ENCODE assay signal across 17 mouse cellular contexts in the genomic region with DNA sequence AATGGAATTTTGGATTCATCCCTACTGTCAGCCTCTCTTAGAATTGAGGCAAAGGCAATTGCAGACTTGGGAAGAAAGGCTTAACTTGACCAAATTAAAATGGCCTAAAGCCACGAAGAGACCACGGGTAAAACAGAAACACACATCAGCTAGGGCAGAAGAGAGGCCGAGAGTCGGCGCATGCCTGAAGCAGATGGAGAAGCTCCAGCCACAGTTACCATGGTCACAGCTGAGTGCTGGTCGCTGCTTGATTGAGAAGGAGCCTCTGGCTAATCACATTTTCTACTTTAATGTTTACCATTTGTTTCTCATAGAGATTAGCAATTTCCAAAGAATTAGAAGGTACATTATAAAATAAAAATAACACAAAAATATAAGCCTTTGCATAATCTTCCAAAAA. TPM values are rescaled to one million over a fixed set of nuclear protein-coding genes. Genes with fewer than 3 reads are reported as not detected.
DNase-seq lines count a peak whose midpoint lies in the region; ATAC-seq and TF ChIP-seq lines count a peak whose summit lies in the region.
"Had no signal": no experiment of that assay in that cellular context is flagged by ENCODE, and none has a peak within 500 bp of the region (broad histone marks: within the 10 kb centered on the region; RNA-seq: fewer than 3 reads in every experiment).

No protein-coding gene starts in this region.

- H3K4me2 ChIP-seq in midbrain, postnatal 0 days (ENCODE audit: low read depth, low read length, poor library complexity, severe bottlenecking), result no peak overlapping the region
- no peak overlapping the region for H3K4me2 ChIP-seq in midbrain, embryonic 15.5 days
- H3K4me2 ChIP-seq: embryonic facial prominence, embryonic 12.5 days; forebrain, embryonic 12.5 days; heart, embryonic 11.5 days; hindbrain, embryonic 13.5 days; limb, embryonic 15.5 days; liver, embryonic 13.5 days; neural tube, embryonic 13.5 days had no signal

- DNase-seq in heart, adult 11 months, result peak; percentile 44
- DNase-seq in heart, adult 9 months (ENCODE audit: low spot score in 2 of 2), result no peak
- DNase-seq in midbrain, postnatal 0 days (ENCODE audit: low spot score), result peak; percentile 53
- peak; percentile 8 to 20 for DNase-seq in layer of hippocampus, adult 8-10 months (ENCODE audit: low spot score in 2 of 2)
- no peak for DNase-seq in cerebellum, adult 9-10 months
- DNase-seq in urinary bladder, postnatal 14 days (ENCODE audit: low spot score), result no peak

- no peak overlapping the region for H3K27ac ChIP-seq in midbrain, postnatal 0 days (ENCODE audit: low read depth, low read length)
- H3K27ac ChIP-seq in midbrain, embryonic 15.5 days, result no peak overlapping the region
- H3K27ac ChIP-seq: embryonic facial prominence, embryonic 12.5 days; forebrain, embryonic 12.5 days; hindbrain, embryonic 13.5 days; limb, embryonic 10.5 days; limb, embryonic 15.5 days; liver, embryonic 13.5 days; neural tube, embryonic 13.5 days had no signal

- TF ChIP-seq CTCF in midbrain, postnatal 0 days (IDR thresholded peaks at IDR 0.05), result no peak

- no peak for ATAC-seq in midbrain, postnatal 0 days (ENCODE audit: low FRiP score)
- ATAC-seq in midbrain, embryonic 15.5 days (replicated peaks), result no peak
- ATAC-seq: inflammation-experienced regulatory T-cells, adult 6 months had no signal

- H3K4me3 ChIP-seq in midbrain, postnatal 0 days (ENCODE audit: low read depth, low read length), result no peak overlapping the region
- H3K4me3 ChIP-seq in midbrain, embryonic 15.5 days, result no peak overlapping the region
- H3K4me3 ChIP-seq: embryonic facial prominence, embryonic 12.5 days; forebrain, embryonic 12.5 days; hindbrain, embryonic 13.5 days; limb, embryonic 10.5 days; limb, embryonic 15.5 days; liver, embryonic 13.5 days; neural tube, embryonic 13.5 days had no signal

- H3K9ac ChIP-seq in midbrain, postnatal 0 days (replicated peaks; ENCODE audit: low read length, poor library complexity, severe bottlenecking), result no peak overlapping the region
- H3K9ac ChIP-seq in midbrain, embryonic 15.5 days, result no peak overlapping the region
- H3K9ac ChIP-seq: embryonic facial prominence, embryonic 12.5 days; forebrain, embryonic 12.5 days; hindbrain, embryonic 13.5 days; limb, embryonic 15.5 days; liver, embryonic 13.5 days; neural tube, embryonic 13.5 days had no signal

- no peaks in the 10 kb centered on the region for H3K9me3 ChIP-seq in midbrain, postnatal 0 days (ENCODE audit: low read length)
- H3K9me3 ChIP-seq in midbrain, embryonic 15.5 days, result no peaks in the 10 kb centered on the region
- H3K9me3 ChIP-seq: embryonic facial prominence, embryonic 12.5 days; forebrain, embryonic 12.5 days; hindbrain, embryonic 13.5 days; limb, embryonic 10.5 days; limb, embryonic 15.5 days; liver, embryonic 13.5 days; neural tube, embryonic 13.5 days had no signal

- WGBS in midbrain, postnatal 0 days, result 54% methylated on average over 6 of the region's 6 CpGs
- WGBS in midbrain, embryonic 15.5 days, result 55% methylated on average over 6 of the region's 6 CpGs

- no peaks in the 10 kb centered on the region for H3K4me1 ChIP-seq in midbrain, postnatal 0 days (ENCODE audit: insufficient read depth, low read length)
- no peaks in the 10 kb centered on the region for H3K4me1 ChIP-seq in midbrain, embryonic 15.5 days
- H3K4me1 ChIP-seq: forebrain, embryonic 12.5 days; hindbrain, embryonic 13.5 days; limb, embryonic 15.5 days; neural tube, embryonic 13.5 days had no signal

- no peaks in the 10 kb centered on the region for H3K27me3 ChIP-seq in midbrain, postnatal 0 days (ENCODE audit: insufficient read depth, low read length)
- no peaks in the 10 kb centered on the region for H3K27me3 ChIP-seq in midbrain, embryonic 15.5 days (replicated peaks)
- H3K27me3 ChIP-seq: embryonic facial prominence, embryonic 12.5 days; forebrain, embryonic 12.5 days; limb, embryonic 15.5 days; liver, embryonic 13.5 days; neural tube, embryonic 13.5 days had no signal

- no peaks in the 10 kb centered on the region for H3K36me3 ChIP-seq in midbrain, postnatal 0 days (ENCODE audit: insufficient read depth, low read length)
- H3K36me3 ChIP-seq in midbrain, embryonic 15.5 days (replicated peaks), result no peaks in the 10 kb centered on the region
- H3K36me3 ChIP-seq: embryonic facial prominence, embryonic 12.5 days; forebrain, embryonic 12.5 days; hindbrain, embryonic 13.5 days; limb, embryonic 10.5 days; limb, embryonic 15.5 days; liver, embryonic 13.5 days; neural tube, embryonic 13.5 days had no signal

RNA-seq across cellular contexts. Expression of a gene that starts 49.7 kb away (rescaled TPM):
- total RNA-seq in midbrain, postnatal 0 days (2014; rRNA removed), result 0.16 and 1.2 TPM in 2 replicates
- polyA plus RNA-seq in midbrain, postnatal 0 days (2015; fragmentation: Nextera tagmentation; extraction: Ambion mirVana), result 0.21 TPM in 2 replicates
- polyA plus RNA-seq in midbrain, embryonic 15.5 days (2015; fragmentation: Nextera tagmentation; extraction: Ambion mirVana), result 0.10 and 0.11 TPM in 2 replicates
- total RNA-seq in layer of hippocampus, adult 8-10 months (2022), result under 1 TPM in 3 of 4 experiments, not detected in 1; 0.20 to 0.37 (median 0.32) TPM
- total RNA-seq: granulocyte monocyte progenitor cell, adult 5-6 weeks had no signal
- polyA plus RNA-seq: inflammation-experienced regulatory T-cells, adult 6 months had no signal

Comparison
In these comparisons a context has a peak if more than half of its experiments do, and no peak if none do; other contexts are left out.
1. DNase-seq: peak in heart, adult 11 months (single experiment), midbrain, postnatal 0 days (single experiment) and layer of hippocampus, adult 8-10 months (2 of 2); none in heart, adult 9 months (0 of 2), cerebellum, adult 9-10 months (single experiment) and urinary bladder, postnatal 14 days (single experiment).